Mouse (Mus musculus) thymus, adult 2 months (tissue): Measurements from ENCODE around the gene Tapbp.
"Not testable (repeated sequence)": the region's sequence is repeated elsewhere in the genome, so short reads cannot be mapped to it uniquely, and the experiment has no call there.

ENCODE experiments used
- CTCF ChIP-seq: fragments of 200-500 bp; IDR thresholded peaks from 2 replicates; pipeline ENCODE4 v1.5.1; 2012; ENCODE audit warnings: mild to moderate bottlenecking, control low read depth, low read length, moderate library complexity, borderline replicate concordance; ENCODE audit not compliant: control insufficient read depth, poor library complexity, insufficient read depth; ENCODE audit errors: extremely low read depth
- POLR2A ChIP-seq: fragments of 200-500 bp; IDR thresholded peaks from 2 replicates; pipeline ENCODE4 v1.6.1; 2012; ENCODE audit warnings: mild to moderate bottlenecking, low read length, control low read depth, moderate library complexity; ENCODE audit not compliant: control insufficient read depth, poor library complexity, insufficient read depth; ENCODE audit errors: extremely low read depth

- not testable (repeated sequence) for TF ChIP-seq POLR2A, CTCF
Measured at GRCm38 (mm10) chr17:33898193-33898592, 17.5 kb upstream of the Tapbp start.
